Mouse (Mus musculus): ENCODE measurements at regions not wholly inside any gene's neighbourhood (a gene's known extent, or its start where the extent isn't known, plus 50 kb on each side); places are given as distances from the start of the nearest gene placed in this dataset.

GRCm38 (mm10) chr2:166427390-166427789 lies 271.9 kb upstream of the Sulf2 start:
- no peak overlapping the region for H3K4me3 ChIP-seq (ENCODE audit: low read depth, low read length)
- H3K27me3 ChIP-seq (ENCODE audit: control insufficient read depth, insufficient read depth, low read length) = peaks cover 10% of the 10 kb centered on the region
- H3K36me3 ChIP-seq (ENCODE audit: control insufficient read depth, insufficient read depth, low read length) = no peaks in the 10 kb centered on the region
- no peak overlapping the region for H3K27ac ChIP-seq (ENCODE audit: low read depth, low read length)
- 69% methylated on average over 6 of the region's 6 CpGs for WGBS
- ATAC-seq (replicated peaks; ENCODE audit: low FRiP score) (no peak), DNase-seq (ENCODE audit: low spot score) (no peak)
- H3K9me3 ChIP-seq (ENCODE audit: control insufficient read depth, low read length) = no peaks in the 10 kb centered on the region
- no peak overlapping the region for H3K4me2 ChIP-seq (ENCODE audit: low read depth, low read length, severe bottlenecking)
- H3K9ac ChIP-seq (ENCODE audit: low read length) = no peak overlapping the region
- no peaks in the 10 kb centered on the region; the same call in 1 of the 2 replicates for H3K4me1 ChIP-seq (replicated peaks; ENCODE audit: control insufficient read depth, insufficient read depth, low read length)

- ATAC-seq (replicated peaks; ENCODE audit: low FRiP score) = no peak
- Histone ChIP-seq H3K4me2 (ENCODE audit: low read depth, low read length, severe bottlenecking) (no peak overlapping the region), H3K36me3 (ENCODE audit: control insufficient read depth, insufficient read depth, low read length) (no peaks in the 10 kb centered on the region), H3K4me1 (replicated peaks; ENCODE audit: control insufficient read depth, insufficient read depth, low read length) (no peaks in the 10 kb centered on the region; the same call in 1 of the 2 replicates), H3K9me3 (ENCODE audit: control insufficient read depth, low read length) (no peaks in the 10 kb centered on the region; the same call in 1 of the 2 replicates), H3K27ac (ENCODE audit: low read depth, low read length) (no peak overlapping the region), H3K4me3 (ENCODE audit: low read depth, low read length) (no peak overlapping the region), H3K9ac (ENCODE audit: low read length) (no peak overlapping the region), H3K27me3 (ENCODE audit: control insufficient read depth, insufficient read depth, low read length) (peaks cover 10% of the 10 kb centered on the region)
- 50% methylated on average over 10 of the region's 10 CpGs for WGBS
- peak; percentile 69 for DNase-seq (ENCODE audit: low spot score)
Observed at GRCm38 (mm10) chr2:166426960-166427359, 271.5 kb upstream of the Sulf2 start.

GRCm38 (mm10) chr2:166426457-166426856 lies 271.0 kb upstream of the Sulf2 start:
- ATAC-seq (replicated peaks; ENCODE audit: low FRiP score) (no peak), DNase-seq (ENCODE audit: low spot score) (no peak)
- H3K27ac ChIP-seq (ENCODE audit: low read depth, low read length) = no peak overlapping the region
- H3K36me3 ChIP-seq (ENCODE audit: control insufficient read depth, insufficient read depth, low read length) = no peaks in the 10 kb centered on the region
- H3K4me2 ChIP-seq (ENCODE audit: low read depth, low read length, severe bottlenecking) = no peak overlapping the region
- H3K27me3 ChIP-seq (ENCODE audit: control insufficient read depth, insufficient read depth, low read length) = peaks cover 10% of the 10 kb centered on the region
- no peaks in the 10 kb centered on the region; the same call in 1 of the 2 replicates for H3K4me1 ChIP-seq (replicated peaks; ENCODE audit: control insufficient read depth, insufficient read depth, low read length)
- no peak overlapping the region for H3K9ac ChIP-seq (ENCODE audit: low read length)
- H3K9me3 ChIP-seq (ENCODE audit: control insufficient read depth, low read length) = no peaks in the 10 kb centered on the region; the same call in 1 of the 2 replicates
- no peak overlapping the region for H3K4me3 ChIP-seq (ENCODE audit: low read depth, low read length)
- 50% methylated on average over 6 of the region's 6 CpGs for WGBS

GRCm38 (mm10) chr2:166425141-166425540 lies 269.7 kb upstream of the Sulf2 start:
- Histone ChIP-seq H3K4me3 (ENCODE audit: low read depth, low read length) (no peak overlapping the region), H3K4me2 (ENCODE audit: low read depth, low read length, severe bottlenecking) (no peak overlapping the region), H3K4me1 (replicated peaks; ENCODE audit: control insufficient read depth, insufficient read depth, low read length) (no peaks in the 10 kb centered on the region; the same call in 1 of the 2 replicates), H3K9ac (ENCODE audit: low read length) (no peak overlapping the region), H3K27me3 (ENCODE audit: control insufficient read depth, insufficient read depth, low read length) (peaks cover 10% of the 10 kb centered on the region), H3K27ac (ENCODE audit: low read depth, low read length) (no peak overlapping the region), H3K9me3 (ENCODE audit: control insufficient read depth, low read length) (no peaks in the 10 kb centered on the region; the same call in 1 of the 2 replicates), H3K36me3 (ENCODE audit: control insufficient read depth, insufficient read depth, low read length) (no peaks in the 10 kb centered on the region)
- 90% methylated on average over 3 of the region's 3 CpGs for WGBS
- DNase-seq (ENCODE audit: low spot score) (no peak), ATAC-seq (replicated peaks; ENCODE audit: low FRiP score) (no peak)

GRCm38 (mm10) chr2:166423132-166423660 lies 267.7 kb upstream of the Sulf2 start:
- DNase-seq (ENCODE audit: low spot score) = no peak
- ATAC-seq (replicated peaks; ENCODE audit: low FRiP score) = no peak
- no peaks in the 10 kb centered on the region; the same call in 1 of the 2 replicates for H3K9me3 ChIP-seq (ENCODE audit: control insufficient read depth, low read length)
- H3K9ac ChIP-seq (ENCODE audit: low read length) = no peak overlapping the region
- H3K4me1 ChIP-seq (replicated peaks; ENCODE audit: control insufficient read depth, insufficient read depth, low read length) = no peaks in the 10 kb centered on the region; the same call in 1 of the 2 replicates
- H3K27me3 ChIP-seq (ENCODE audit: control insufficient read depth, insufficient read depth, low read length) = peaks cover 11% of the 10 kb centered on the region
- no peaks in the 10 kb centered on the region for H3K36me3 ChIP-seq (ENCODE audit: control insufficient read depth, insufficient read depth, low read length)
- H3K4me2 ChIP-seq (ENCODE audit: low read depth, low read length, severe bottlenecking) = no peak overlapping the region
- no peak overlapping the region for H3K27ac ChIP-seq (ENCODE audit: low read depth, low read length)
- 33% methylated on average over 6 of the region's 6 CpGs for WGBS
- H3K4me3 ChIP-seq (ENCODE audit: low read depth, low read length) = no peak overlapping the region

GRCm38 (mm10) chr2:166420275-166420674 lies 264.8 kb upstream of the Sulf2 start:
- no peak overlapping the region for H3K4me3 ChIP-seq (ENCODE audit: low read depth, low read length)
- ATAC-seq (replicated peaks; ENCODE audit: low FRiP score) (no peak), DNase-seq (ENCODE audit: low spot score) (no peak)
- no peaks in the 10 kb centered on the region; the same call in 1 of the 2 replicates for H3K4me1 ChIP-seq (replicated peaks; ENCODE audit: control insufficient read depth, insufficient read depth, low read length)
- no peak overlapping the region for H3K4me2 ChIP-seq (ENCODE audit: low read depth, low read length, severe bottlenecking)
- WGBS = 85% methylated on average over 8 of the region's 8 CpGs
- no peak overlapping the region for H3K27ac ChIP-seq (ENCODE audit: low read depth, low read length)
- no peak overlapping the region for H3K9ac ChIP-seq (ENCODE audit: low read length)
- H3K36me3 ChIP-seq (ENCODE audit: control insufficient read depth, insufficient read depth, low read length) = no peaks in the 10 kb centered on the region
- H3K27me3 ChIP-seq (ENCODE audit: control insufficient read depth, insufficient read depth, low read length) = peaks cover 9% of the 10 kb centered on the region; the same call in 1 of the 2 replicates
- H3K9me3 ChIP-seq (ENCODE audit: control insufficient read depth, low read length) = no peaks in the 10 kb centered on the region; the same call in 1 of the 2 replicates

- H3K27me3 ChIP-seq (ENCODE audit: control insufficient read depth, insufficient read depth, low read length) = 0 out of 2 replicates have a peak, but pooled peaks cover 4% of the 10 kb centered on the region
- 53% methylated on average over 9 of the region's 9 CpGs for WGBS
- no peaks in the 10 kb centered on the region; the same call in 1 of the 2 replicates for H3K4me1 ChIP-seq (replicated peaks; ENCODE audit: control insufficient read depth, insufficient read depth, low read length)
- ATAC-seq (replicated peaks; ENCODE audit: low FRiP score) (no peak), DNase-seq (ENCODE audit: low spot score) (no peak)
- H3K27ac ChIP-seq (ENCODE audit: low read depth, low read length) = no peak overlapping the region
- no peaks in the 10 kb centered on the region; the same call in 1 of the 2 replicates for H3K9me3 ChIP-seq (ENCODE audit: control insufficient read depth, low read length)
- H3K4me3 ChIP-seq (ENCODE audit: low read depth, low read length) = no peak overlapping the region
- H3K4me2 ChIP-seq (ENCODE audit: low read depth, low read length, severe bottlenecking) = no peak overlapping the region
- no peaks in the 10 kb centered on the region for H3K36me3 ChIP-seq (ENCODE audit: control insufficient read depth, insufficient read depth, low read length)
- H3K9ac ChIP-seq (ENCODE audit: low read length) = no peak overlapping the region
Observed at GRCm38 (mm10) chr2:166419271-166419670, 263.8 kb upstream of the Sulf2 start.

GRCm38 (mm10) chr2:166418279-166418678 lies 262.8 kb upstream of the Sulf2 start:
- H3K4me1 ChIP-seq (replicated peaks; ENCODE audit: control insufficient read depth, insufficient read depth, low read length) = no peaks in the 10 kb centered on the region; the same call in 1 of the 2 replicates
- ATAC-seq (replicated peaks; ENCODE audit: low FRiP score) (no peak), DNase-seq (ENCODE audit: low spot score) (no peak)
- no peak overlapping the region for H3K4me2 ChIP-seq (ENCODE audit: low read depth, low read length, severe bottlenecking)
- WGBS = 73% methylated on average over 8 of the region's 8 CpGs
- no peaks in the 10 kb centered on the region for H3K36me3 ChIP-seq (ENCODE audit: control insufficient read depth, insufficient read depth, low read length)
- no peak overlapping the region for H3K27ac ChIP-seq (ENCODE audit: low read depth, low read length)
- no peak overlapping the region for H3K9ac ChIP-seq (ENCODE audit: low read length)
- no peak overlapping the region for H3K4me3 ChIP-seq (ENCODE audit: low read depth, low read length)
- H3K27me3 ChIP-seq (ENCODE audit: control insufficient read depth, insufficient read depth, low read length) = 0 out of 2 replicates have a peak, but pooled peaks cover 2% of the 10 kb centered on the region
- no peaks in the 10 kb centered on the region; the same call in 1 of the 2 replicates for H3K9me3 ChIP-seq (ENCODE audit: control insufficient read depth, low read length)

- no peak overlapping the region for H3K9ac ChIP-seq (ENCODE audit: low read length)
- no peaks in the 10 kb centered on the region for H3K36me3 ChIP-seq (ENCODE audit: control insufficient read depth, insufficient read depth, low read length)
- H3K4me1 ChIP-seq (replicated peaks; ENCODE audit: control insufficient read depth, insufficient read depth, low read length) = peaks cover 3% of the 10 kb centered on the region; the same call in 1 of the 2 replicates
- DNase-seq (ENCODE audit: low spot score) = no peak
- H3K27ac ChIP-seq (ENCODE audit: low read depth, low read length) = no peak overlapping the region
- H3K4me3 ChIP-seq (ENCODE audit: low read depth, low read length) = no peak overlapping the region
- no peak overlapping the region for H3K4me2 ChIP-seq (ENCODE audit: low read depth, low read length, severe bottlenecking)
- no peak for ATAC-seq (replicated peaks; ENCODE audit: low FRiP score)
- no peaks in the 10 kb centered on the region; the same call in 1 of the 2 replicates for H3K9me3 ChIP-seq (ENCODE audit: control insufficient read depth, low read length)
- H3K27me3 ChIP-seq (ENCODE audit: control insufficient read depth, insufficient read depth, low read length) = 0 out of 2 replicates have a peak, but pooled peaks cover 2% of the 10 kb centered on the region
- WGBS = 88% methylated on average over 10 of the region's 10 CpGs
Observed at GRCm38 (mm10) chr2:166417628-166418027, 262.2 kb upstream of the Sulf2 start.
